Mouse (Mus musculus) bone marrow, adult 2 months (tissue): ENCODE measurements around the gene Myl10.

Experiments used
- CTCF ChIP-seq: fragments of 200-500 bp; IDR thresholded peaks from 2 replicates; pipeline ENCODE4 v1.5.1; 2011; ENCODE audit warnings: low read length, control low read depth; ENCODE audit not compliant: control insufficient read depth, insufficient read depth
- POLR2A ChIP-seq: fragments of 200-500 bp; IDR thresholded peaks from 2 replicates; pipeline ENCODE4 v1.6.1; 2011; ENCODE audit warnings: low read depth, mild to moderate bottlenecking, control low read depth, low read length, borderline replicate concordance; ENCODE audit not compliant: control insufficient read depth

GRCm38 (mm10) chr5:136702159-136702725, 9.3 kb downstream of the Myl10 start:
- TF ChIP-seq POLR2A (no peak), CTCF (no peak)
